8 mouse cellular contexts compared by ENCODE assay signal in genomic region chr1:73850173-73851014, GRCm38 (mm10).
A peak's percentile ranks its signal among the peaks of the same experiment; 100 is the strongest.
DNase-seq lines count a peak whose midpoint lies in the region; ATAC-seq lines count a peak whose summit lies in the region.

No protein-coding gene starts in this region.

- H3K4me3 ChIP-seq in neural tube, embryonic 11.5 days (ENCODE audit: low read depth, low read length), result no peak overlapping the region
- no peak overlapping the region for H3K4me3 ChIP-seq in hindbrain, embryonic 13.5 days

- H3K27me3 ChIP-seq in neural tube, embryonic 11.5 days (ENCODE audit: control insufficient read depth, insufficient read depth, low read length), result no peaks in the 10 kb centered on the region
- H3K27me3 ChIP-seq in hindbrain, embryonic 13.5 days, result no peaks in the 10 kb centered on the region

- WGBS in neural tube, embryonic 11.5 days, result 65% methylated on average over 11 of the region's 11 CpGs
- WGBS in hindbrain, embryonic 13.5 days, result 29% methylated on average over 11 of the region's 11 CpGs

- no peaks in the 10 kb centered on the region for H3K4me1 ChIP-seq in neural tube, embryonic 11.5 days (ENCODE audit: control insufficient read depth, insufficient read depth, low read length)
- H3K4me1 ChIP-seq in hindbrain, embryonic 13.5 days (replicated peaks), result peaks cover 18% of the 10 kb centered on the region

- no peak overlapping the region for H3K4me2 ChIP-seq in neural tube, embryonic 11.5 days (ENCODE audit: low read depth)
- no peak overlapping the region for H3K4me2 ChIP-seq in hindbrain, embryonic 13.5 days

- no peak overlapping the region for H3K9ac ChIP-seq in neural tube, embryonic 11.5 days (ENCODE audit: low read length)
- no peak overlapping the region for H3K9ac ChIP-seq in hindbrain, embryonic 13.5 days

- peak overlapping the region; percentile 45; the same call in 1 of the 2 replicates for H3K27ac ChIP-seq in neural tube, embryonic 11.5 days (ENCODE audit: low read depth, low read length)
- peak overlapping the region; percentile 60 for H3K27ac ChIP-seq in hindbrain, embryonic 13.5 days

- H3K36me3 ChIP-seq in neural tube, embryonic 11.5 days (ENCODE audit: control insufficient read depth, insufficient read depth, low read length), result no peaks in the 10 kb centered on the region
- H3K36me3 ChIP-seq in hindbrain, embryonic 13.5 days, result no peaks in the 10 kb centered on the region

- no peaks in the 10 kb centered on the region for H3K9me3 ChIP-seq in neural tube, embryonic 11.5 days (ENCODE audit: control insufficient read depth, low read length)
- no peaks in the 10 kb centered on the region for H3K9me3 ChIP-seq in hindbrain, embryonic 13.5 days

- peak; percentile 86 for ATAC-seq in neural tube, embryonic 11.5 days (ENCODE audit: insufficient read depth, low FRiP score, low TSS enrichment)
- peak; percentile 86 for ATAC-seq in hindbrain, embryonic 13.5 days (ENCODE audit: low FRiP score)
- ATAC-seq in erythroblast, adult 5-6 weeks (replicated peaks; ENCODE audit: low FRiP score, poor library complexity, severe bottlenecking), result no peak

- DNase-seq in neural tube, embryonic 11.5 days (ENCODE audit: low spot score), result peak; percentile 23
- DNase-seq in neural tube, embryonic 10.5 days (ENCODE audit: extremely low spot score, low spot score), result no peak
- DNase-seq in kidney, postnatal 14 days, result peak; percentile 91
- peak; percentile 75 for DNase-seq in retina, postnatal 1 day
- DNase-seq in B cell, adult 2 months, result no peak
- no peak for DNase-seq in gastrocnemius, adult 18-20 months (ENCODE audit: low spot score)

Comparison
In these comparisons a context has a peak if more than half of its experiments do, and no peak if none do; other contexts are left out.
1. DNase-seq: peak in neural tube, embryonic 11.5 days (single experiment), kidney, postnatal 14 days (single experiment) and retina, postnatal 1 day (single experiment); none in neural tube, embryonic 10.5 days (single experiment), B cell, adult 2 months (0 of 2) and gastrocnemius, adult 18-20 months (single experiment).